Mouse (Mus musculus) MEL (cell line): ENCODE data around the gene Ccser1.

Experiments used
- CTCF ChIP-seq, 3 experiments: IDR thresholded peaks in 2 of 3; conservative IDR thresholded peaks in 1 of 3; 2 replicates each; pipeline ENCODE4 v1.5.1; 2011 to 2012; ENCODE audit warnings: low read length in 3 of 3, low read depth in 2 of 3, mild to moderate bottlenecking in 2 of 3, improper control_type of control experiment in 1 of 3, inconsistent platforms in 1 of 3, mixed read lengths in 1 of 3, moderate library complexity in 1 of 3; ENCODE audit not compliant: control insufficient read depth in 1 of 3, insufficient read depth in 1 of 3, poor library complexity in 1 of 3, severe bottlenecking in 1 of 3
- TBP ChIP-seq: IDR thresholded peaks from 2 replicates; pipeline ENCODE4 v1.8.0; 2011; ENCODE audit warnings: low read depth, low read length, improper control_type of control experiment

- TF ChIP-seq CTCF (IDR thresholded peaks at IDR 0.05 in 2 of 3, conservative IDR thresholded peaks at IDR 0.05 in 1 of 3; ENCODE audit: control insufficient read depth in 1 of 3, insufficient read depth in 1 of 3, low read depth in 2 of 3, low read length in 3 of 3, poor library complexity in 1 of 3, severe bottlenecking in 1 of 3) (no peak), TBP (no peak)
Measured at GRCm38 (mm10) chr6:61162117-61162516, 18.0 kb upstream of the Ccser1 start.
